Mouse (Mus musculus) lung, adult 2 months (tissue): ENCODE data around the gene Slc8a3.

Experiments used
- CTCF ChIP-seq: fragments of 200-500 bp; IDR thresholded peaks from 2 replicates; pipeline ENCODE4 v1.5.1; 2011; ENCODE audit warnings: mild to moderate bottlenecking, low read length, control low read depth; ENCODE audit not compliant: insufficient read depth
- POLR2A ChIP-seq: fragments of 200-500 bp; IDR thresholded peaks from 2 replicates; pipeline ENCODE4 v1.6.1; 2011; ENCODE audit warnings: low read depth, mild to moderate bottlenecking, control low read depth, low read length, borderline replicate concordance; ENCODE audit errors: extremely low read depth

- no peak for TF ChIP-seq POLR2A
- TF ChIP-seq CTCF: no peak
Measured at GRCm38 (mm10) chr12:81294613-81295012, 38.4 kb downstream of the Slc8a3 start.
